Mouse (Mus musculus): Measurements from ENCODE around the gene Fbxl18. TPM values are rescaled to one million over a fixed set of nuclear protein-coding genes. Genes with fewer than 3 reads are reported as not detected.
"Not testable (repeated sequence)": the region's sequence is repeated elsewhere in the genome, so short reads cannot be mapped to it uniquely, and the experiment has no call there.

Gene Fbxl18
- total RNA-seq, 4 experiments from 2014 or later: 32.3 to 41.1 (median 33.8) TPM

GRCm38 (mm10) chr5:142874791-142875512, 20.3 kb downstream of the Fbxl18 start:
- DNase-seq (ENCODE audit: low spot score in 2 of 2): no peak

- DNase-seq (ENCODE audit: low spot score in 2 of 2): no peak
These were observed 21.5 kb downstream of the Fbxl18 start for GRCm38 (mm10) chr5:142873718-142874117.

GRCm38 (mm10) chr5:142871765-142872164, 23.5 kb downstream of the Fbxl18 start:
- DNase-seq (ENCODE audit: low spot score in 2 of 2): no peak

DNA sequence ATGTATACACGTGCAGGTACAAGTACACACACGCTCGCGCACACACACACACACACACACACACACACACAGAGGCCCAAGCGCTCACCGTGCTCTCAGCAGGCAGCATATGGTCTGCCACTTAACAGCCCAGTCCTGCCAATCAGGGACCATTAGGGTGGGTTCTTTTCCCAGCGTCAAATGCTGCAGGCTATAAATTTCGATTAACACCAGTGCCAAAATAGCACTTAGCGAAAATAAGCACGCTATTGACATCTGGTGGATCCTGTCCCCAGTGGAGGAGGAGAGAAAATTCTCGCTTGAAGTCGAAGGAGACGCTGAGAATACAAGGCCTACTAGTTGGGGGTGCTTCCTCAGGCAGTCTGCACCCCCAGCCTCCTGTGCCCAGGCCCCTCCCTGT, 25.8 kb downstream of the Fbxl18 start:
- DNase-seq (ENCODE audit: low spot score in 2 of 2): no peak

GRCm38 (mm10) chr5:142857763-142858229, 37.4 kb downstream of the Fbxl18 start:
- DNase-seq (ENCODE audit: low spot score in 2 of 2): peak; percentile 86 to 88

DNA sequence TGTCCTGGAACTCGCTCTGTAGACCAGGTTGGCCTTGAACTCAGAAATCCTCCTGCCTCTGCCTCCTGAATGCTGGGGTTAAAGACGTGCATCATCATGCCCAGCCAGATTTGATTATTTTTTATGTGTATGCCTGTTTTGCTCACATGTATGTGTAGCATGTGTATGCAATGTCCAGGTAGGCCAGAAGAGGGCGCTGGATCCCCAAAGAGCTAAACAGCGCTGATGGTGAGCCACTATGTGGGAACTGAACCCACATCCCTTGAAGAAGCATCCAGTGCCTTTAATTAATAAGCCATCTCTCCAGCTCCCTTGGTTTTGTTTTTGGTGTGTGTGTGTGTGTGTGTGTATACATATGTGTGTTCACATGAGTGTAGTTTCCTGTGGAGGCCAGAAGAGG, 38.8 kb downstream of the Fbxl18 start:
- no peak for DNase-seq (ENCODE audit: low spot score in 2 of 2)

GRCm38 (mm10) chr5:142854877-142855276, 40.3 kb downstream of the Fbxl18 start:
- DNase-seq (ENCODE audit: low spot score in 2 of 2): peak in 1 of 2 experiments; percentile 64

GRCm38 (mm10) chr5:142853585-142853984, 41.6 kb downstream of the Fbxl18 start:
- DNase-seq (ENCODE audit: low spot score in 2 of 2): no peak

- DNase-seq (ENCODE audit: low spot score in 2 of 2): no peak
These were observed 43.6 kb downstream of the Fbxl18 start for GRCm38 (mm10) chr5:142851681-142852049.

GRCm38 (mm10) chr5:142850916-142851680, 44.1 kb downstream of the Fbxl18 start:
- DNase-seq (ENCODE audit: low spot score in 2 of 2): no peak

DNA sequence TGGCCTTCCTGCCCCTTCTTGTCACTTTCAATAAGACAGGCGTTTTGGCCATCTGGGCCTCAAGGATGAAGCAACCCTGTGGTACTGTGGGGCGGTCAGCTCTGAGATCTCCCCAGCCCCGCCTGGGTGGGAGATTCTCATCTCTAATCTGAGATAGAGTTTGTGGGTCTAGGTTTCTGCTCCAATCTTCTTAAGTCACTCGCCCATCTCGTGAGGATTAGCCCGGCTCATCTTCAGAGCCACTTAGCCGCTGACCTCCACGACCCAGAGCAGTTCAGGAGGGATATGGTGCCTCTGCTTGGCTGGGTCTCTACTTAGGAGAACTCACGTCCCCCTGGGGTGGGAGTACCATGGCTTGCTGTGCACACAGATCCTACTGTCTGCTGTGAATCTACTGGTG, 44.7 kb downstream of the Fbxl18 start:
- DNase-seq (ENCODE audit: low spot score in 2 of 2): no peak

GRCm38 (mm10) chr5:142848911-142849310, 46.3 kb downstream of the Fbxl18 start:
- DNase-seq (ENCODE audit: low spot score in 2 of 2): no peak

GRCm38 (mm10) chr5:142848149-142848548, 47.1 kb downstream of the Fbxl18 start:
- no peak for DNase-seq (ENCODE audit: low spot score in 2 of 2)

GRCm38 (mm10) chr5:142844467-142844866, 50.8 kb downstream of the Fbxl18 start:
- no peak for DNase-seq (ENCODE audit: low spot score in 2 of 2)

DNA sequence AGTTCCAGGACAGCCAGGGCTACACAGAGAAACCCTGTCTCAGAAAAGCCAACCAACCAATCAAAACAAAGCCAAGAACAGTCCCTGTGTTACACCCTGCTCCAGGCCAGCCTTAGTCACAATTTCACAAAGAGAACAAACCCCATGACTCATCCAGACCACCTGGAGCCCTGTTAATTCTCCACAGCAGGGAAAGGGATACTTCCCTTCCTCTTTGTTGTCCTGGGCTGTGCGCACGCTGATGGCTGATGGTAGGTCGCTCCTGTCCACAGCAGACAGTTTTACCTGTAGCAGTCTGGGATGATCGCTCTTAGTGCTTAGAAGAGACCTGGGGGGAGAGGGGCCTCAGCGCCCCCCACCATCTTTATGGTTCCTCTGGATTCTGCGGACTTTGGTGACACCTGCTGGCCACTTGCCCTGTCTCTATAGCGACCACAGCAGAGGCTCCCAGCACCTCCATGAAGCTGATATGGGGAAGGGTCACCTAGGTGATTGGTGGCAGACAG, 53.0 kb downstream of the Fbxl18 start:
- no peak for DNase-seq (ENCODE audit: low spot score in 2 of 2)

GRCm38 (mm10) chr5:142841372-142842136, 53.7 kb downstream of the Fbxl18 start:
- DNase-seq (ENCODE audit: low spot score in 2 of 2): no peak

GRCm38 (mm10) chr5:142837427-142837826, 57.8 kb downstream of the Fbxl18 start:
- DNase-seq (ENCODE audit: low spot score in 2 of 2): not testable (repeated sequence)

DNA sequence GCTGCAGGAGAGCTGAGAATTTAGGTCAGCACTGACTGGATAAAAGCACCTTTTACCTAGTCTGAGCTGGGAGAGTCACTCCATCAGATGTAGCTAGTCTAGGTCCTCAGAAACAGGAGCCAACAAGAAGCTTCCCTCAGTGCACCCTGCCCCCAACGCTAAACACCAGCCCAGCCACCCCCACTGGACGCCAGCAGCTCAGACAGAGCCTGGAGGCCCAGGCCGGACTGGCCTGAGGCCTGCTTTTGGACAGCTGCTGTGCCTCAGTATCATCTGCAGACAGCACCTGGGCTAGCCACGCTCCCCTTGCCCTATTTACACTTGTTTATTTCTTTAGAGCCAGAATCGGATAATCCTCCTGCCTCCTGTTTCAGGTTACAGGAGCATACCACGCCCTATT, 58.3 kb downstream of the Fbxl18 start:
- no peak for DNase-seq (ENCODE audit: low spot score in 2 of 2)

GRCm38 (mm10) chr5:142833646-142834438, 61.4 kb downstream of the Fbxl18 start:
- no peak for DNase-seq (ENCODE audit: low spot score in 2 of 2)

- DNase-seq (ENCODE audit: low spot score in 2 of 2): no peak
These were observed 69.1 kb downstream of the Fbxl18 start for GRCm38 (mm10) chr5:142826131-142826530.

DNA sequence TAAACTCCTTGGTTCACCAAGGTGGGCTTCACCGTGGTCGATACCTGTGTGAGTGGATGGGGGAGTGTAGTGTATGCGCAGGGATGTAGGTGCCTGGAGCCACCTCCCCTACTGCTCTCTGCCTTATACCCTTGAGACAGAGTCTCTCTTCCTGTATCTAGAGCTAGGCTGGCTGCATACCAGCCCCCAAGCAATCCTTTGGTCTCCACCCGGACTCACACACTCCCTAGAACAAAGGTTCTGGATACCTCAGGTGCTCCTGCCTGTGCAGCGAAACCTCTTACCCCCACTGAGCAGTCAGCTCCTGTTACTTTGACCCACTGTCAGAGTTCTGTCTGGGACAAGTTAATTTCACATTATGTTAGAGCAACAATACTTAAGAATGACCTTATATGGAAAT, 69.6 kb downstream of the Fbxl18 start:
- no peak for DNase-seq (ENCODE audit: low spot score in 2 of 2)

Data from layer of hippocampus, adult 8-10 months (tissue).